Mouse (Mus musculus): ENCODE data around the gene Kat7.

GRCm38 (mm10) chr11:95310648-95311424 lies 790 bp upstream of the Kat7 start:
- TF ChIP-seq CTCF (IDR thresholded peaks at IDR 0.05; ENCODE audit: insufficient read depth, low read depth, low read length), result no peak
- TF ChIP-seq POLR2A (IDR thresholded peaks at IDR 0.05; ENCODE audit: insufficient read depth, low read depth, low read length), result no peak
